Mouse (Mus musculus) left cerebral cortex, adult 9 months (tissue): ENCODE data around the gene Slc22a17.

Source experiments
- DNase-seq, 2 experiments: peaks; one replicate each; pipeline ENCODE4 v3.0.0; 2022; ENCODE audit warnings: low spot score in 2 of 2

The Slc22a17 gene

DNA sequence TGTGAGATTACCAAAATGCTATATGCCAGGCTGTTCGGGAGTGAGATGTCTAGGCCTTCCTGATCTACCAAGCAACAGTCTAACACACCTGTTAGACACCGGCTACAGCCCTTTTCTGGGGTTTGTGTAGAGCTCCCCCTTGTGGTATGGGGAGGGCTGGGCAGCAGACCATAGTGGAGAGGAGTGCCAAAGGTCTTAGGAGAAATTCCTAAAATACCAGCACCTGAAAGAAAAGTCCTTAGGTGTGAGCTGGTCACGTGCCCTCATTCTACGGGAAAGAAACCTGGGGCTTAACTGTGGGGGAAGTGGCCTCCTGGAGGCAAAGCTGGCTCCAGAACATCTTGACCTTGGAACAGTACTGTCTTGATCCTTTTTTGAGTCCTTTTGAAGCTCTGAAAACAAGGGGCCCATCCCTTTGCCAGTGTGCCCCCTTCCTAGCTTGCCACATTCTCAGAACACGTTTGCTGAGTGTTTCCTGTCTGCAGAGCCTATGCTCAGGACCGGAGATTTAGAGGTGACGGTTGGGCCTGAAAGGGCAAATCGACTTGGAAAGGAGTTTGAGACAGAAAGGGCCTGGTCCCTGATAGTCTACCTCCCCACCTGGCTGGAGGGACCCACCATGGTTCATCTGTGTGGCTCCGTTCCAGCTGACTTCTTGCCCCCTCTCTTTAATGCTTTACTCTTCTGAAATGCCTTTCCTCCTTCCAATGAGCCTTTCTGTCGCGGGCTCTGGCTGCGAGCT, 26.7 kb upstream of the Slc22a17 start:
- DNase-seq: peak in 1 of 2 experiments; percentile 49

- DNase-seq: no peak
These were observed 25.7 kb upstream of the Slc22a17 start for GRCm38 (mm10) chr14:54938431-54939219.

DNA sequence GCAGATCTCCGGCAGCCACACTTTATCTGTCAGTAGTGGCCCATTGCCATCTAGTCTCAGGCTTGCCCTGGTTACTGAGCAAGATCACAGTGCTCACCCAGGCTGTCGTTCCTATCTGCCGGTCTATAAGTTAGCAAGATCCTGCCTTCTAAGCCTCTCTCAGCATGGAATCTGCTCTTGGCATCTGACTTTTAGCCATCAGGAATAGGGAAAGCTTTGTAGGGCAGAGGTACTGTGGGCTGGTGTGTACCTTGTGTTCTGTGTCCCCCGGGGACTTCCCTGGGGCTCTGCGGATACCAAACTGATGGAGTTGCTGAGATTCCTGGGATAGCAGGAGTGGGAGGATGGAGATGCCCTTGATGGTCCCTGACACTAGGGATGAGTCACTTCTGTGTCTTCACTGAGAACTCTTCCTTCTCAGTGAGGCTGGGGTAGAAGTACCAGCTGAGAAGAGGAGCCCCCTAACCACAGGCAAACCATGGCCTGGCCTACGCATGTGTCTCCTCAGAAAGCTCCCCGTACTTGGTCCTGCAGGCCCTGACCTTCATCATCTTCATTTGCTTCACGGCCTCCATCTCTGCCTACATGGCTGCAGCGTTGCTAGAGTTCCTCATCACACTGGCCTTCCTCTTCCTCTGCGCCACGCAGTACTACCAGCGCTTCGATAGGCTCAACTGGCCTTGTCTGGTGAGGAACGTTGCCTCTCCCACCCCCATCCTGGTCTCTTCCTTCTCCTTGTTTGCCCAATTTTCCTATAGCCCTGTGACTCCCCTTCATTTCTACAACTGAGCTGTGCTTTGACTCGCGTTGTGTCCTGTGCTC, 24.6 kb upstream of the Slc22a17 start:
- DNase-seq: no peak

DNA sequence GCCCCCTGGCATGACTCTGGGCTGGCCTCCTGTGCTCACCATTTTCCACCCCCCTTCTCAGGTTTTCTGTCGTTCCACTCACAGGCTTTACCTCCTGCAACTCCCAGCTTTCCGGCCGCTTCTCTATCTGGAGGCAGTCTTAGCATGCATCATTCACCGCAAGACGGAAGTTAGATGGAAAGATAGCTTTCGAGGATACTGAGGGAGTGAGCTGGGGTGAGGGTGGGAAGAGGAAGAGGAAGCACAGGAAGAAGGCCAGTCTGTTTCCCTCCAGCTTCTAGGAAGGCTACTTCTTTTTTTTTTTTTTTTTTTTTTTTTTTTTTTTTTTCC, 23.9 kb upstream of the Slc22a17 start:
- DNase-seq: no peak

DNA sequence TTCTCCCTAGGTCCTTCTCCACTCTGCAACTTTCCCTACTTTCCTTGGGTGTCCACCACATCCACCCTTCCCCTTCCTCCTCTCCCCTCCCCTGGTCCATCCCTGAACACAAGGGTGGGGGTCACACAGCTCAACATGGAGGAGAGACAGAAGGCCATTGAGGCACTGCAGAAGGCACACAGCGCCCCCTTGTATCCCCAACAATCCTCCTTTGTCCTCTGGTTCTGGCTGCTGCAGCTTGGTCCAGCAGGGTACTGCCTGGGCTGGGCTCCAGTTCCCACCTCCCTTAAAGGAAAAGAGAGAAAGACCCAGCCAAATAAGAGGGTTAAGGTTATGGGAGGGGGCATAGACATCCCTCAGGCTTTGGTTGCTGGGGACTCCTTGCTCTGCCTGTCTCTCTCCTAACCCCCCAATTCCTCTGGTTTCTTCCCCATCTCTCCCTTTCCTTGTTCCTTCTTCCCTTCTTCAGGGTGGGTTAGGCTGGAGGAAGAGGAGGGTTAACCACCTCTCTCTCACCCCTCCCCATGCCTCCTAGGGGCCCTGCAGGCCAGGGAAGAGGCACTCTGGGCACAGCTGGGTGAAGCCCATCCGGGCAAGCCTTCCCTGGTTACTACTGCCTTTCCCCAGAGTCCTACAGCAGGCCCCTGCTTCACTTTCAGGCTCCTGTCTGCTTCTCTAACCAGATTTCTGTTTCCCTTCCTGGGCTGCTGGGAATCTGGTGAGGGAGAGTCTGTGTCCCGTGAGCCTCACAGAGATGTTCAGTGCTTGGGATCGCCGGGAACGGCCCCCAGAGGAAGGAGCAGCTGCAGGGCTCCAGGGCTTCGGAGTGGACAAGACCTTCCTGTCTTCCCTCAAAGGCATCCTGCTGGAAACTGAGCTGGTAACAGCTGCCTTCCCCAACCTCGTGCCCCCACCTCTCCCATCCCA, 23.2 kb upstream of the Slc22a17 start, which contains the start of gene Cmtm5:
Cmtm5 (plus strand) TSS at position 358 of the 927 bp plus-strand sequence.
- DNase-seq: peak; percentile 76 to 81

DNA sequence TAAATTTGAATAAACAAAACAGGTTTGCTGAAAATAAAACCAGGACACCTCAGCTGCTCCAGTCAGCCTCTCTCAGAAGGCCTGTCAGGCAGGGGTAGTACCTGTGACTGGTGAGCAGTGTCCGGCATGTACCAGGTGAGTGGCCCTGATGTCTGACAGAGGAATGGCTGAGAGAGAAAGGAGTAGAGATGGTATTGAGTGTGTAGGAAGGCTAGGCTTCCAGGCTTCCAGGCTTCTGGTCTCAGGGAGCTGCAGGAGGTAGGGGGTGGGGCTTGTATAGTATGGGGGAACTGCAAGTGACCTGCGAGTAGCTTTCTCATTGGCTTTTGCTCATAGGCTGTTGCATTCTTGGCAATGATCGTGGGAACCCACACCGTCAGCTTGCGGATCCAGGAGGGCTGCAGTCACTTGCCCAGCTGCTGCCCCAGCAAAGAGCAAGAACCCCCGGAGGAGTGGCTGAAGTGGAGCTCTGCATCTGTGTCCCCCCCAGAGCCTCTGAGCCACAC, 19.8 kb upstream of the Slc22a17 start, which contains the start of gene Il25:
Il25 (plus strand) TSS at position 51 of the 506 bp plus-strand sequence.
- DNase-seq: no peak

- DNase-seq: no peak
These were observed 17.5 kb upstream of the Slc22a17 start for GRCm38 (mm10) chr14:54930431-54930830.

GRCm38 (mm10) chr14:54929801-54930200, 16.9 kb upstream of the Slc22a17 start:
- no peak for DNase-seq

DNA sequence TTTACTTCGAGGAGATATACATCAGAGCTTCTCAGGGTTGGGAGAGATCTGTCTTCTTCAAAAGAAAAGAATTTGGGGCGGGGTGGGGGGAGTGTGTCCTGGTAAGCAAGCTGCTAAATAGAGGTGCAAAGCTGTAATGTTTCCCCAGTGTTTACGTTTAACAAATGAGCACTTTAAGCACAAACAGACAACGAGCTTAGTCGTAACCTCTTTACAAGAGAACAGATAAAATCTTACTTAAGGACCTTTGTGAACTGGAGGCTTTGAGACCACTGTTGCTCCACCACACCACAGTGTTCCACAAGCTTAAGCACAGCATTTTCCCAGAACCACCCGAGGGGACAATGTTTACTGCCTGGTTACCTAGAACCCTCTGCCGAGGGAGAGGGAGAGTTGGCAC, 14.4 kb upstream of the Slc22a17 start:
- no peak for DNase-seq

GRCm38 (mm10) chr14:54926401-54927158, 13.6 kb upstream of the Slc22a17 start:
- DNase-seq: no peak

GRCm38 (mm10) chr14:54925349-54926342, 12.7 kb upstream of the Slc22a17 start, which contains the start of gene Efs:
Efs (minus strand) TSS chr14:54926126.
- DNase-seq: no peak

DNA sequence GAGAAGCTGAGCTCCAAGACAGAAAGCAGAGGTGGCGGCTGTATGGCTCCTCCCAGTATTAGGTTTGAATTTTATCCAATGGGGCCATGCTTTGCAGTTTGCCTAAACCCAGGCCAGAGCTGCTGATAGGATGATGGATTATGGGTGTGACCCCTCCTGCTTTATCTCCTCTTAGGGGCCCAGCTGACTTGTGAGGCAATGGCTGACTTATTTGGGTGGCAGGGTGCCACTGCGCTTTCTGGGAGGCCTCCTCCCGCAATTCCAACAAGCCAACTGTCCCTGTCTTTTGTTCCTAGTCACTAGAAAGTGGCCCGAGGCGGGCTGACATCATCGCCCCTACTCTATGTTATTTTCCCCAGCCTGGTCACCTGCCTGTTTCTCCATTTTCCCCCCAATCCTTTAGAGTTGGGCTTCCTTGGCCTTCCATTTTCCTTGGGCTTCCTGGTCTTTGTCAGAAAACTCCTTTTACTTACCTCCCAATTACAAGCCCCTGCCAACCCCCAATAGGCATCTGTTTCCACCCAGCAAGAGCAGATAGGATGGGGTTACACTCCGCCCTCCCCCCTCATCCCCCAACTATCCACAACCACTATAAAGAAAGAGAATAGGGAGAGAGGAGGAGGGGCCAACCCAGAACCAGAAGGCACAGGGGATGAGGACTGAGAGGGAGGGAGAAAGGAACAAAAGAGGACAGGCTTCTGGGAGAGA, 11.9 kb upstream of the Slc22a17 start:
- no peak for DNase-seq

DNA sequence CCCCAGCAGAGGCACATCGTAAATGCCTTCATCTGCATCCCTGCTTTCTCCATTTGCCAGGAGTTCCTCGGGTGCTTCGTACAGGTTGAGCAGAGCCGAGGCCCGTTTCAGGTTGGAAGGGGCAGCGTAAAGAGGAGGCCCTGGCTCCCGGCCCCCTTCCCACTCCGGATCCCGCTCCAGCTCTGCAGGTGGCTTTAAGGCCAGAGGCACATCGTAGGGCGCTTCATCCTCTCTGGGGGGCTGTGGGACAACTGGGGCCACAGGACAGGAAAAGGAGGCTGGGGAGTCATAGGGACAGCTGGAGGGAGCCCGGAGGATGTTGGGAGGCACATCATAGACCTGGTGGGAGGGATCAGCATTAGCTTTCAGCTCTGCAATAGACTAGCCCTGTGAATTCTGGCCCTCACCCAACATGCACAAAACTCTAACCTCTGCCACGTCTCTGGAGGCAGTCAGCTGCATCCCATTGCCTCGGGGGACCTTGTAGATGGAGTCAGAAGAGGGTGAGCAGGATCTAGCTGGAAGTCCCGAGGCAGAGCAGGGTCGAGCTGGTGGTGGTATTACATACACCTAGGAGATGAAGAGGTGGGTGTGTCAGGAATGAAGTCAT, 7.2 kb upstream of the Slc22a17 start:
- no peak for DNase-seq

DNA sequence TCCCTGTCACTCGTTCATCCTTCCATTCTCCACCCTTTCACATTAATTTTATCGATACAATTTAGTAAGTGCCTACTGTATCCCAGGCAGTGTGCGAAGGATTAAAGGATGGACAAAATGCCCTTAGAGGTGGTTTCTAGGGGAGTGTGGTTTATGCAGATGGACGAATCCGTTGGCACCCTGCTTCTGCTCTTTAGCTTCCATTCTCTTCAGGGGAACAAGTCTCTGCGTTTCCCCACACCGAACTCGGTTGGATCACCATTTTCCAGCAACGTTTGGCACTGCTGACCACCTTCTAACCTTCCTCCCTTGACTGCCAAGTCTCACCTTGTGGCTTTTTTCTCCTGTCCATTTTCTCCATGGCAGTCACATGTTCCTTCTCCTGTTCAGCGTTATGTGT, 411 bp upstream of the Slc22a17 start:
- no peak for DNase-seq

DNA sequence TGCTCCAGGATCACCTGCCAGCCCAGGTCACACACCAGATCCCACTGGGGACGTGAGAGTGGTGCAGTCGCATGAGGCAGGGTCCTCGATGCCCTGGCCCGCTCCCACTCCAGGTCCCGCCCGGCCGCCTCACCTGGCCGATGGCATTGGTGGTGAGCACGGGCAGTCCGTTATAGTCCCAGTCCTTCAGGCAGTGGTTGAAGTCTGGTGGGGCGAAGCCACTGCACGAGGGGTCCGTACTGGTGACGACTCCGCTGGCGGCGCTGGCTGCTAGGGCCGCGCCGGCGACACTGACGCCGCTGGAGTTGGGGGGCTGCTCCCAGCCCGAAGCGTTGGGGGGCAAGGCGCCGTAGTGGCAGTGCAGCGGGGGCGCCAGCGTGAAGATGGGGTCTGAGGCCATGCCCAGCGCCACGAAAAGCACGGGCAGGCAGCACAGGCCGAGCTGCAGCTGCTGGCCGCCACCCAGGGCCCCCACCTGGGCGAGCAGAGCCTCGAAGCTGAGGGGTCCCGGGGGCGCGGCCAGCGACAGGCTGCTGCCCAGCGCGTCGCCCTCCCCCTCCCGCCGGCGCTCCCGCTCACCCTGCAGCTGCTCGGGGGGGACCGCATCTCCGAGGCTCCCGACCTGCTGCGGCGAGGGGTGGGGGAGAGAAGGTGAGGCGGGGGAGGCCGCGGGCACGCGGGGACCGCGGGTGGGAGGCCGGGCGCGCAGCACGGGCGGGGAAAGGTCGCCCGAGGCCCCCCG, 652 bp downstream of the Slc22a17 start:
- DNase-seq: no peak

- no peak for DNase-seq
These were observed 4.2 kb downstream of the Slc22a17 start for GRCm38 (mm10) chr14:54908682-54909081.

GRCm38 (mm10) chr14:54903641-54904040, 9.3 kb downstream of the Slc22a17 start:
- DNase-seq: no peak
